Mouse (Mus musculus) hindbrain, embryonic 13.5 days (tissue): Measurements from ENCODE around the gene Itgae. TPM values are rescaled to one million over a fixed set of nuclear protein-coding genes. Genes with fewer than 3 reads are reported as not detected.

Experiments used
- ATAC-seq: fragments of 200-750 bp; cut with Nextera tagmentation; 2 replicates; pipeline ENCODE4 v1.8.0; 2017; ENCODE audit warnings: moderate TSS enrichment; ENCODE audit not compliant: low FRiP score
- H3K27ac ChIP-seq: fragments of 300-500 bp; sonication (generic); 2 replicates; pipeline ENCODE4 v1.5.1; 2015; ENCODE audit warnings: inconsistent platforms, mild to moderate bottlenecking, moderate library complexity
- H3K27me3 ChIP-seq: fragments of 300-500 bp; sonication (generic); 2 replicates; pipeline ENCODE4 v1.6.1; 2015; ENCODE audit warnings: mild to moderate bottlenecking, inconsistent platforms
- H3K36me3 ChIP-seq: fragments of 300-500 bp; sonication (generic); 2 replicates; pipeline ENCODE4 v1.6.1; 2015; ENCODE audit warnings: mild to moderate bottlenecking, inconsistent platforms
- H3K4me1 ChIP-seq: fragments of 300-500 bp; sonication (generic); replicated peaks from 2 replicates; pipeline ENCODE4 v1.6.1; 2015; ENCODE audit warnings: inconsistent platforms
- H3K4me2 ChIP-seq: fragments of 300-500 bp; sonication (generic); 2 replicates; pipeline ENCODE4 v1.6.1; 2015; ENCODE audit warnings: inconsistent platforms, mild to moderate bottlenecking, moderate library complexity
- H3K4me3 ChIP-seq: fragments of 300-500 bp; sonication (generic); 2 replicates; pipeline ENCODE4 v1.5.1; 2015; ENCODE audit warnings: mild to moderate bottlenecking, inconsistent platforms
- H3K9ac ChIP-seq: fragments of 300-500 bp; sonication (generic); 2 replicates; pipeline ENCODE4 v1.6.1; 2015; ENCODE audit warnings: mild to moderate bottlenecking, inconsistent platforms
- H3K9me3 ChIP-seq: fragments of 300-500 bp; sonication (generic); 2 replicates; pipeline ENCODE4 v1.6.1; 2016; ENCODE audit warnings: inconsistent platforms
- WGBS: fragments of 180-500 bp; shearing (Covaris S2); methylation state at CpG from one replicate; pipeline ENCODE4 v1.1.7; 2015; 5-methylcytosine and 5-hydroxymethylcytosine counted together
- polyA plus RNA-seq: library from polyadenylated mRNA; unstranded; fragments of >200 nt; fragmentation: Nextera tagmentation; extraction: Ambion mirVana; gene quantifications from 2 replicates; pipeline ENCODE4 v1.2.1, GENCODE M21; 2015

The Itgae gene
- polyA plus RNA-seq, 1 experiment from 2014 or later, result 0.27 TPM

DNA sequence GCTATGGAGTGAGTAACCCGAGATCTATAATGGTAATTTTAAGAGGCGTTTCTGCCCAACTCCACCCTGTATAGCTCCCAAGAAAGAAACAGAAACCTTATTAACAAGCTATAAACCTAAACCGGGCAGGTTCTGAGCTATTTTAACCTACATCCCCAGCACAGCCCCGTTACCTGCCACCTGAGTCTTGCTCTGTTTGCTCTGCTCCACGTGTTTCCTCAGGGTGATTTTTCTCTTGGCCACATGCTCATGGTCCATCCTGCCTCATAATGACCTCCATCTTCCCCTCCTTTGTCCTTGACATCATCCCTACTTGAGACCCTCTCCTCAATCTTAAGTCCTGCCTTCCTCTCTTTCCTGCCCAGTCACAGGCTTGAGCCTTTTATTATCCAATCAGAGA lies 43.8 kb downstream of the Itgae start:
- ATAC-seq, result no peak
- peaks cover 11% of the 10 kb centered on the region; the same call in 1 of the 2 replicates for H3K36me3 ChIP-seq
- H3K9ac ChIP-seq, result no peak overlapping the region
- WGBS, result 95% methylated on average over 5 of the region's 5 CpGs
- H3K9me3 ChIP-seq, result no peaks in the 10 kb centered on the region
- H3K4me3 ChIP-seq, result no peak overlapping the region
- H3K27me3 ChIP-seq, result no peaks in the 10 kb centered on the region
- no peak overlapping the region for H3K4me2 ChIP-seq
- no peak overlapping the region for H3K27ac ChIP-seq
- peaks cover 27% of the 10 kb centered on the region for H3K4me1 ChIP-seq

DNA sequence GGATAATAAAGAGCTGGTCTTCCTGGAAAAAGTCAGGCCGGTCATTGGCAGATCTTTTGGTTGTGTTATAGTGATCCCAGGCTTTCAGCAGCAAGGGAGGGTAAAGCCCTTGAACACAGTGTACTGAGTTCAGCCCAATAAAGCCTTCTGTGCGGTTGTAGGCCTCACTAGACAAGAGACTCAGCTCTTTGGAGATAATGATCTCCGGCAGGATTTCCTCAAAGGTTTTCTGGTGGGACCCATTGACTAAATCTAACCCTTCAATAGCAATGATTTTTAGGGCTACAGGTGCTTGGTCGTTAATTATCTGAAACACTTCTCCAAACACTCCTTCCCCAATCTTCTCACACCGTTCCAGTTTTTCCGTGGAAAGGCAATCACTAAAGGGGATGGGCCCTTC lies 46.2 kb downstream of the Itgae start:
- Histone ChIP-seq H3K27me3 (no peaks in the 10 kb centered on the region), H3K4me1 (peaks cover 27% of the 10 kb centered on the region), H3K4me3 (peak overlapping the region; percentile 76), H3K36me3 (peaks cover 11% of the 10 kb centered on the region; the same call in 1 of the 2 replicates), H3K27ac (no peak overlapping the region), H3K9me3 (no peaks in the 10 kb centered on the region), H3K9ac (0 out of 2 replicates have a peak overlapping the region, but pooled peaks have one; percentile 79), H3K4me2 (peak overlapping the region; percentile 90)
- ATAC-seq, result no peak
- 93% methylated on average over 6 of the region's 6 CpGs for WGBS

DNA sequence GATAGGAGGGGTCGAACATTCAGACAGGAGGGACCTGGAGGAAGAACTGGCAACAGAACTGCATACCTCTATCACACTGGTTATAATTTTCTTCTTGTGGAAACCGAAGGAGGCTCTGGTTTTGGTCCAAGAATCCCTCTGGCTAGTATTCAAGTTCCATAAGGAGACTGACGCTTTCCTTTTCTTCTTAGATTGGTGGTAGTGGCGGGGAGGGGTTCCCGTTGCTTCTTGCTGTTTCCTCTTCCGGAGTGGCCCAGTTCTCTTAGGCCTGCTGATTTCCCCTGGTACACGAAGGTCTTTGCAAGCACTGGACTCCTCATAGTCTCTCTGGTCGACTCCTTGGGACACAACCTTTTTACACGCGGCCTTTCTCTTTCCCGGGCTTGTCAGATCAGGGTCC lies 46.7 kb downstream of the Itgae start:
- peak overlapping the region; percentile 76 for H3K4me3 ChIP-seq
- H3K27me3 ChIP-seq, result no peaks in the 10 kb centered on the region
- H3K9ac ChIP-seq, result peak overlapping the region; percentile 79
- H3K27ac ChIP-seq, result no peak overlapping the region
- H3K9me3 ChIP-seq, result no peaks in the 10 kb centered on the region
- no peak for ATAC-seq
- H3K4me1 ChIP-seq, result peaks cover 27% of the 10 kb centered on the region
- 43% methylated on average over 11 of the region's 11 CpGs for WGBS
- peak overlapping the region; percentile 90 for H3K4me2 ChIP-seq
- peaks cover 11% of the 10 kb centered on the region; the same call in 1 of the 2 replicates for H3K36me3 ChIP-seq

DNA sequence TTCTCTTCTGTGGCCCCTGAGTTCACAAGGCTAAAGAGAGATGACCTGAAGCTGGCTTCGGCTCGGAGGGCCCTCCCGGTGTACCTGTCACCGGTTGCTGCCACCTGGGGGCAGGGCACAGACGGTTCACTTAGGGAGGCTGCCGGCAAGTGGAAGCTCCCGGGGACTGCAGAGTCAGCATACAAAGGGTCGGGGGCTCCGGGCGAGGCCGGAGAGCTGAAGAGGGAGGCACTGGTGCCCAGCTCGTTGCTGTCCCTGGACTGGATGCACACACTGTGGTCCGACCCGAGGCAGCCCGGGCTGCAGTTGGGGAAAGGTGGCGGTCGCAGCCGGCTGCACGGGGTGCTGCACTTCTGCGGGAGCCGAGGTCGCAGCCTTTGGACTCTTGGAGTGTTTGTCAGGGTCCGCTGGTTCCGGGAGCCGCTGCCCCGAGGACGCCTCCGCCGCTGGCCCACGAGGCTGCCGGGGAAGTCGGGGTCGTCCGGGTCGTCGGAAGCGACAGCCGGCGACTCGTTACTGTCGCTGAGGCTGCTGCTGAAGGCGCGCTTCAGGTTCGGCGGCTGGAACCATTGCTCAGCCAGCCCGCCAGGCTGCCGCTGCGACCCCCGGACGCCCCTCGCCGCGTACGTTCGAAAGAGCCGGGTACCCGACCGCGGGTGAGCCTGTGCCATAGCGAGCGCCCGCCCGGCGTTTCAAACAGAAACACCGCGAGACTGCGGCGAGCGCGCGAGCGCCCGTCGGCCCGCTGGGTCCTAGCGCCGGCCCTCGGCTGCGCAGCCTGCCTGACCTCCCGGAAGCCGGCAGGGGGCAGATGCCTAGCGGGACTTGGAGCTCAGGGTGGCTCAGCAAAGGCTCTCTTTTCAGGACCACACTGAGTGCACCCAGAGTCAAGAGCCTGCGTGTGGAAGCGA lies 47.5 kb downstream of the Itgae start, which contains the start of gene Haspin:
Gene Haspin, minus strand, starts transcription at position 704 of the 911 bp plus-strand sequence.
- Histone ChIP-seq H3K4me3 (peak within 1 kb of the TSS; percentile 76), H3K27me3 (no peaks in the 10 kb centered on the region), H3K9me3 (no peaks in the 10 kb centered on the region), H3K27ac (no peak within 1 kb of the TSS), H3K4me2 (peak within 1 kb of the TSS; percentile 90), H3K36me3 (peaks cover 5% of the 10 kb centered on the region; the same call in 1 of the 2 replicates), H3K9ac (peak within 1 kb of the TSS; percentile 79), H3K4me1 (peaks cover 27% of the 10 kb centered on the region)
- under 1% methylated on average over 84 of the region's 84 CpGs for WGBS
- peak; percentile 97 for ATAC-seq

DNA sequence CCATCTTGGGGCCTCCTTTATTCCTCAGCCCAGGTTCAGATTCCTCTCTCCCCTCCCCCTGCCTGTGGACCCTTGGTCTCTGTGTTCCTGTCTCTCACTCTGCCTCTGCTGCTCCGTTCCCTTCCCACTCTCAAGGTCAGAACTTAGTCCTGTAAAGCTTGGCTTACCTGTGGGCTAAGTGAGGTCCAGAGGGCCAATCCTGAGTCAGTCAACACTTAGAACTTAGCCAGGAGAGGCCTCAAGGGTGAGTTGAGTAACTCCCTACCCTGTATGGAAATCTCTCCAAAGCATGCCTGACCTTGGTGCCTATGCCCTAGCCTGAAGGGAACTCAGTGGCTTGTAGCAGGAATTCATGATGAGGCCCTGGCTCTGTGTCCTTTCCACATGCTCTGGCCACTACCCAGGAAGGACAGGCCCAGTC lies 53.9 kb downstream of the Itgae start:
- no peak overlapping the region for H3K27ac ChIP-seq
- H3K4me1 ChIP-seq, result no peaks in the 10 kb centered on the region
- no peak overlapping the region for H3K9ac ChIP-seq
- no peaks in the 10 kb centered on the region for H3K27me3 ChIP-seq
- H3K4me3 ChIP-seq, result no peak overlapping the region
- no peak for ATAC-seq
- no peak overlapping the region for H3K4me2 ChIP-seq
- H3K9me3 ChIP-seq, result no peaks in the 10 kb centered on the region
- H3K36me3 ChIP-seq, result no peaks in the 10 kb centered on the region
- WGBS, result 61% methylated on average over 1 of the region's 1 CpGs

DNA sequence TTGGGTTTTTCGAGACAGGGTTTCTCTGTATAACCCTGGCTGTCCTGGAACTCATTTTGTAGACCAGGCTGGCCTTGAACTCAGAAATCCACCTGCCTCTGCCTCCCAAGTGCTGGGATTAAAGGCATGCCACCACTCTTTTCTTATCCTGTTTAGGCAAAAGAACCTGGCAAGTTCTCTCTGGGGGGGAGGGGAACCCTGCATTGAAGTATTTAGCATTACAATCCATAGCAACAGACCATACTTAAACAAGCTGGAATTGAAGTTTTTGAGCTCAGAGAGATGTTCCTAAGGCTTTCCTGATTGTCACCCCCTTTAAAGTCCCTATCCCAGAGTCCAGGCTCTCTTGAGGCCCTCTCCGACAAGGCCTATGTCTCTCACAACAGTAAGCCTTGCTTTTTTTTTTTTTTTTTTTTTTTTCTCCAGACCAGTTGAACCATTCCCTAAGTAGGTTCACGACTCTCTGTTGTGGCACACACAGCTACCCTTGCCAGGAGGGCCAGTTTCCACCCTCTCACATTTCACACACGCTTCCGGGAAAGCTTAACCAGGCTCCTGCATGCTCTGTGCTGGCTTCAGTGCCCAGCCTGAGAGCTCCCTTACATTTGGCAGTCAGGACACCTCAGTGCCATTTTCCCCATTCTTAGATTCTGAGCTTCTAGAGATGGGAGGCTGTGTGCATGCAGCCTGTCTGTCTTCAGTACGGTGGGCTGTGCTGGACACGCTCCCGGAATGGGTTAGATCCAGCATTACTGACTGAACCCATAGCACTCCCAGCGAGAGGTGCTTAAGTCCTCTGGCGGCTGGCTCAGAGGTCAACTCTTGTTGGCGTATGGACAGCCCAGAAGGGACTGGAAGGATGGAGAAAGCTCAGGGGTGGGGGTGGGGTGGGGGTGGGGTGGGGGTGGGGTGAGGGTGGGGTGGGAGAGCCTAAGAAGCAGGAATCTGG lies 55.9 kb downstream of the Itgae start:
- H3K9ac ChIP-seq, result no peak overlapping the region
- no peak overlapping the region for H3K27ac ChIP-seq
- no peaks in the 10 kb centered on the region for H3K36me3 ChIP-seq
- no peak overlapping the region for H3K4me2 ChIP-seq
- no peak for ATAC-seq
- WGBS, result 60% methylated on average over 11 of the region's 11 CpGs
- H3K4me3 ChIP-seq, result no peak overlapping the region
- no peaks in the 10 kb centered on the region for H3K27me3 ChIP-seq
- H3K9me3 ChIP-seq, result no peaks in the 10 kb centered on the region
- no peaks in the 10 kb centered on the region for H3K4me1 ChIP-seq

DNA sequence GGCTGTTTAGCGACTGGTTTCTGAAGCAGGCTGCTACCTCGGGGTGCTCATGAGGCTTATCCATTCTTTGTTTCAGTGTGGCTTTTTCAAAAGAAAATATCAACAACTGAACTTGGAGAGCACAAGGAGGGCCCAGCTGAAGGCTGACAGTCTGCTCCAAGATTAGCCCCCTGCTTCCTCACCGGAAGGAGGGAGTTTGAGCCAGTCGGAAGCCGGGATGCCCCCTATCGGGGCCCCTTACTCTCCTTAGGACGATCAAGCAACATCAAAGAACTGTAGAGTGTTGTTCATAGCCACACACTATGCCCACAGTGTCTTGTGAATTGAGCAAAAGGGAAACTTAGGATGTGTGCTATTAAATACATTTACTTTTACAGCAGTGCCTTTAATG lies 56.6 kb downstream of the Itgae start:
- WGBS, result 70% methylated on average over 7 of the region's 7 CpGs
- ATAC-seq, result no peak
- H3K4me2 ChIP-seq, result no peak overlapping the region

DNA sequence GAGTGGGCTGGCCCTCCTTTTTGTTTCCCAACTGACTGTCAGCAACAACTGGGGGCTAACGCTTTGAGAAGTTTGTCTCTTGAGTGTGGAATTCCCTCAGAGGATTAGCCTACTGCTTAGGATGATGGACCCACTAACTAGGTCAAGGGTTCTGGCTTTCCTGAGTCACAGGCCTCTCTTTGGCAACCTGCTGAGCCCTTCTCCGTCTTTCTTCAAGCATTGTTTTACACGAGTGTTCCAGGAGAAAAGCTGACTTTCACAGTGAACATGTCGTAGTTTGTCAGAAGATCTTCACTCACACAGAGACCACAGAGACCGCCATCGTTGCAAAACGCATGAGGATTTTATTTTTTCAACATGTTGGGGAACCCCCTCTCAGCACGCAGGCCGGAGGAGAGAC lies 57.8 kb downstream of the Itgae start:
- no peak overlapping the region for H3K4me2 ChIP-seq
- H3K9me3 ChIP-seq, result no peaks in the 10 kb centered on the region
- WGBS, result 77% methylated on average over 9 of the region's 9 CpGs
- ATAC-seq, result no peak
- no peaks in the 10 kb centered on the region for H3K36me3 ChIP-seq
- no peak overlapping the region for H3K4me3 ChIP-seq
- no peak overlapping the region for H3K9ac ChIP-seq
- H3K27ac ChIP-seq, result no peak overlapping the region
- no peaks in the 10 kb centered on the region for H3K4me1 ChIP-seq
- no peaks in the 10 kb centered on the region for H3K27me3 ChIP-seq

More for the DNA sequence above, 56.6 kb downstream of the Itgae start:
- H3K27ac ChIP-seq, result no peak overlapping the region
- H3K36me3 ChIP-seq, result no peaks in the 10 kb centered on the region
- no peak overlapping the region for H3K9ac ChIP-seq
- H3K4me3 ChIP-seq, result no peak overlapping the region
- H3K4me1 ChIP-seq, result no peaks in the 10 kb centered on the region
- H3K27me3 ChIP-seq, result no peaks in the 10 kb centered on the region
- no peaks in the 10 kb centered on the region for H3K9me3 ChIP-seq

DNA sequence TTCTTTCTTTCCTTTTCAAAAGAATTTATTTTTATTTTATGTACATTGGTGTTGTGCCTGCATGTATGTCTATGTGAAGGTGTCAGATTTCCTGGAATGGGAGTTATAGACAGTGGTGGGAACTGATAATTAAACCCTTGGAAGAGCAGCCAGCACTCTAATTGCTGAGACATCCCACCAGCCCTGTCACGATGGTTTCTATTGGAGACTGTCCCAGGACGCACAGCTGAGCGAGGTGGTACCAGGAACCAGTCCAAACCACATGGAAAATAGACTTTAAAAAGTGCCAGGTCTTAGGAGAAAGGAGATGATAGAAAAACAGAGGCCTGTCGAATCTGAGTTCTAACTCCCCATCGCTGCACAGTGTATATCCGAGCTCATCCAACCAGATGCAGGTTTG lies 64.7 kb downstream of the Itgae start:
- ATAC-seq, result no peak
- Histone ChIP-seq H3K4me2 (no peak overlapping the region), H3K9ac (no peak overlapping the region), H3K36me3 (no peaks in the 10 kb centered on the region), H3K4me1 (peaks cover 2% of the 10 kb centered on the region; the same call in 1 of the 2 replicates), H3K27ac (no peak overlapping the region), H3K27me3 (peaks cover 17% of the 10 kb centered on the region), H3K4me3 (no peak overlapping the region), H3K9me3 (no peaks in the 10 kb centered on the region)
- WGBS, result 84% methylated on average over 6 of the region's 6 CpGs

DNA sequence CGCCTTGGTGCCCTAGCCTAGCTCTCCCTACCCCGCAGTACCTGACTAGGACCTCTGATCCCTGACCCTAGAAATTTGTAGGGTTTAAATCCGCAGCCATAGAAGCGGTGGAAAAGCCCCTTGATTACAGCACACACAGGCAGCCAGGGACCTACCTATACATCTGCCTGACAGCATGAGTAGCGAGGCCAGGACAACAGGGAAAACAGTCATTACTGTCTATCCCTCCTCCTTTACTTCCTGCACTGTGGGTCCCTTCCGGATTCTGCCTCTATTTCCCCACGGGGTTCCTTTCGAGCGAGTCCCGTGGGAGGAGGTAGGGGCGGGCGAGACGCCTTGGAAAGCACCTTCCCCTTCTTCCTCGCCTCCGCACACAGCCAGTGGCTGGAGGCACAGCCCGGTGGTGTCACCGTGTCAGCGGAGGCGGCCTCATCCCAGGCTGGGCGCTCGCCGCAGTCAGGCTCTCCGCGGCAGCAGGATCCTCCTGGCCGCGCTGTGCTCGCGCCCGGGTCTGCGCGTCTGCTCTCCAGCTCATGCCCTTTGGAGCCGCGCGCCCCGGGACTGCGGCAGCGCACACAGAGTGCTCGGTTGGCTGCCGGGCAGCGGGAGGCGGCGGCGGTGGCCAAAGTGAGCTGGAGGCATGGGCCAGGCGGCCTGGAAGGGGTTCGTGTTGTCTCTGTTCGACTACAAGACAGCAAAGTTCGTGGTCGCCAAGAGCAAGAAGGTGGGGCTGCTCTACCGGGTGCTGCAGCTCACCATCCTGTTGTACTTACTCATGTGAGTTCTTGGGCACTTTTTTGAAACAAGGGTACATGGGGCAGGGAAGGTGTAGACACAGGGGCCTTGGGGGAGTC lies 69.8 kb downstream of the Itgae start, which contains the start of gene P2rx5:
Gene P2rx5, plus strand, starts transcription at position 465 of the 854 bp plus-strand sequence.
- peaks cover 12% of the 10 kb centered on the region for H3K4me1 ChIP-seq
- no peak within 1 kb of the TSS for H3K27ac ChIP-seq
- H3K27me3 ChIP-seq, result peaks cover 35% of the 10 kb centered on the region
- H3K4me2 ChIP-seq, result peak within 1 kb of the TSS; percentile 84
- peak; percentile 39 for ATAC-seq
- 2% methylated on average over 49 of the region's 49 CpGs for WGBS
- H3K36me3 ChIP-seq, result no peaks in the 10 kb centered on the region
- H3K9ac ChIP-seq, result peak within 1 kb of the TSS; percentile 75
- peak within 1 kb of the TSS; percentile 48 for H3K4me3 ChIP-seq
- no peaks in the 10 kb centered on the region for H3K9me3 ChIP-seq

DNA sequence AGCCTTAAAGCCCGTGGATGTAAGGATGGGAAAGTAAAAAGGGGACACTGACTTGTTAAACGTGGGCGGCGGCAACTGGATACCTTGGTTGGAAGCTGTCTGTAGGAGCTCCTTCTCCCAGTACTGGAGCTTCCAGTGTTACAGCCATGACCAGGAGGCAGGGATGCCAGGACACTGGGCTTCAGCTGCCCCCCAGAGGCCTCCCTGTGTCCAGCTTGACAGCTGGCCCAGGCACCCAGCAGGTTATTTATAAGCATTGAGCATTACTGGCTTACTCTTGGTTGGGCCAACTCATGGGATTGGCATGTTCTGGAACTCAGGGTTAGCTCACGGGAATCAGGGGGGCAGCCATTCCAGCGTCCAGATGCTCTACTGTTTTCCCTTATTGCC lies 70.4 kb downstream of the Itgae start:
- Histone ChIP-seq H3K9me3 (no peaks in the 10 kb centered on the region), H3K36me3 (no peaks in the 10 kb centered on the region), H3K27me3 (peaks cover 35% of the 10 kb centered on the region), H3K4me3 (peak overlapping the region; percentile 48), H3K9ac (no peak overlapping the region; the same call in 1 of the 2 replicates), H3K4me1 (peaks cover 12% of the 10 kb centered on the region), H3K27ac (no peak overlapping the region), H3K4me2 (peak overlapping the region; percentile 84)
- 30% methylated on average over 6 of the region's 6 CpGs for WGBS
- no peak for ATAC-seq
